Mouse (Mus musculus) hindbrain, embryonic 10.5 days (tissue): ENCODE measurements around the gene Gm1123. TPM values are rescaled to one million over a fixed set of nuclear protein-coding genes. Genes with fewer than 3 reads are reported as not detected.
A peak's percentile ranks its signal among the peaks of the same experiment; 100 is the strongest.

Experiments
- DNase-seq: peaks from one replicate; pipeline ENCODE4 v3.0.0-alpha.2; 2017; ENCODE audit warnings: low spot score
- H3K27ac ChIP-seq: fragments of 300-500 bp; sonication (generic); 2 replicates; pipeline ENCODE4 v1.5.1; 2016; ENCODE audit warnings: mild to moderate bottlenecking, moderate library complexity
- H3K27me3 ChIP-seq: fragments of 300-500 bp; sonication (generic); 2 replicates; pipeline ENCODE4 v1.6.1; 2016; ENCODE audit warnings: mild to moderate bottlenecking; ENCODE audit not compliant: poor library complexity, insufficient read depth, severe bottlenecking
- H3K36me3 ChIP-seq: fragments of 300-500 bp; sonication (generic); 2 replicates; pipeline ENCODE4 v1.6.1; 2016; ENCODE audit warnings: mild to moderate bottlenecking, moderate library complexity
- H3K4me1 ChIP-seq: fragments of 300-500 bp; sonication (generic); replicated peaks from 2 replicates; pipeline ENCODE4 v1.6.1; 2016; ENCODE audit warnings: mild to moderate bottlenecking
- H3K4me3 ChIP-seq: fragments of 300-500 bp; sonication (generic); 2 replicates; pipeline ENCODE4 v1.5.1; 2016; ENCODE audit warnings: mild to moderate bottlenecking, moderate library complexity
- H3K9me3 ChIP-seq: fragments of 300-500 bp; sonication (generic); 2 replicates; pipeline ENCODE4 v1.6.1; 2016; ENCODE audit warnings: mild to moderate bottlenecking, moderate library complexity
- WGBS: fragments of 180-500 bp; shearing (Covaris S2); methylation state at CpG from one replicate; pipeline ENCODE4 v1.1.7; 2016; 5-methylcytosine and 5-hydroxymethylcytosine counted together
- polyA plus RNA-seq: library from polyadenylated mRNA; unstranded; fragments of >200 nt; fragmentation: Nextera tagmentation; extraction: Ambion mirVana; gene quantifications from 2 replicates; pipeline ENCODE4 v1.2.1, GENCODE M21; 2016

Gene Gm1123
- polyA plus RNA-seq, 1 experiment from 2014 or later, result not detected

- Histone ChIP-seq H3K4me3 (peak overlapping the region; percentile 29), H3K27ac (peak overlapping the region; percentile 70; the same call in 1 of the 2 replicates), H3K4me1 (peaks cover 48% of the 10 kb centered on the region), H3K36me3 (no peaks in the 10 kb centered on the region), H3K9me3 (no peaks in the 10 kb centered on the region), H3K27me3 (peaks cover 100% of the 10 kb centered on the region)
- WGBS, result under 1% methylated on average over 20 of the region's 20 CpGs
- DNase-seq, result peak; percentile 62
These were observed 72.9 kb downstream of the Gm1123 start for GRCm38 (mm10) chr9:98962478-98963142.

DNA sequence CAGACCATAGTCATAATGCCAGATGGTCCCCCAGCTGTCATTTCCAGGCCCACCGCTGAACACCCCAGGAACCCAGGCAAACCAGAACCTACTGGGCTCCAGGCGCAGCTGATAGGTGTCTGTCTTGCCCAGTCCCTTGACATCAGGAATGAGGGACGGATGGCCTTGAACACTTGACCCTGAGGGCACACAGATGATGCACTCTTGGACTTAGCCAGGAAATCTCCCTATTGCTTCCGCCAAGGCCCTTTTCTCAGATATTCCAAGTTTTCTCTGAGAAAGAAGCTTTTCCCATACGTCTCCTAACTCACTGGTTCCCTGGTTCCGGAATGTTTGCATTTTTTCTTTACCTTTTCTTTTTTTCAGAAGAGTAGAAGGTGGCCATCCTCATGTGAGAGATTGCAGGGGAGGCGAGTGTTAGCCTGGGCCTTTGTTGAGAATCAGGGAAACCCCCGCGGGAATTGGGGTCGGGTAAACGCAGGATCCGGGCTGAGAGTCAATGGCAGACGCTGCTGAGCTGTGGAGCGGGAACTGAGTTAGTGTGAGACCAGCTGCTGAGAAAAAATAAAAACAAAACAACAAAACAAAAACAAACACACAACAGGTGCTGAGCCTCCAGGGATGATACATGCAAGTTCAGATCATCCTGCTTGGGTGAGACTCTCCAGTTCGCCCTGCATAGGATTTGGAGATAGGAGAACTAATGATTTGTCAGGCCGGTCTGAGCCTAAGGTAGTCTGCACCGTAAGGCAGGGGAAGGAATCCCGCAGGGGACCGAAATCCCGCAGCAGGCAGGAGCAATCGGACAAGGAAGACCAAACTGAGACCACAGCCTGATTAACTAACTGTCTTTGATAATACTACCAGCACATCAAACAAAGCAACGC is 73.7 kb downstream of the Gm1123 start:
- peak overlapping the region; percentile 29; the same call in 1 of the 2 replicates for H3K4me3 ChIP-seq
- H3K27me3 ChIP-seq, result peaks cover 100% of the 10 kb centered on the region
- no peaks in the 10 kb centered on the region for H3K36me3 ChIP-seq
- peak overlapping the region; percentile 35; the same call in 1 of the 2 replicates for H3K27ac ChIP-seq
- peak; percentile 38 for DNase-seq
- no peaks in the 10 kb centered on the region for H3K9me3 ChIP-seq
- H3K4me1 ChIP-seq, result peaks cover 53% of the 10 kb centered on the region
- 5% methylated on average over 22 of the region's 22 CpGs for WGBS

DNA sequence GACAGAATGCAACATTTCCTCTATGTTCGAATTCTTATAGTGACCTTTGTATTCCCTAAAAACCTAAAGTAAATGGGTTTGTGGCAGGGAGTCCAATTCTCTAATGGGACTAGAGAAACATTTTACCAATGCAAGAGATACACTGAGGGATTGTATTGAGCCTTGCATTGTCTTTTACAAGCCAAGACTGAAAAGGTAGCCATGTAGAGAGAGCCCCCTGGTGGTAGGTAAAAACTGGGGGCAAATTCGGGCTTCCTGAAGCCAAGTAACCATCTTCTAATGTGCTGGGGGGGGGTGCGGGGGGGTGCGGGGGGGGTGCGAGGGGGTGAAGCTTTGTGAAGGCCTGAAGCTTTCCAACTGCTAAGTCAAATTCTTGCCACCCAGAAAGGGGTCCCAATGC is 75.2 kb downstream of the Gm1123 start:
- Histone ChIP-seq H3K27ac (no peak overlapping the region), H3K27me3 (peaks cover 100% of the 10 kb centered on the region), H3K4me3 (no peak overlapping the region), H3K4me1 (peaks cover 63% of the 10 kb centered on the region), H3K9me3 (no peaks in the 10 kb centered on the region), H3K36me3 (no peaks in the 10 kb centered on the region)
- 18% methylated on average over 5 of the region's 5 CpGs for WGBS
- DNase-seq, result no peak

- no peaks in the 10 kb centered on the region for H3K36me3 ChIP-seq
- 27% methylated on average over 3 of the region's 3 CpGs for WGBS
These were observed 75.7 kb downstream of the Gm1123 start for GRCm38 (mm10) chr9:98959851-98960250.

GRCm38 (mm10) chr9:98958628-98959027 is 76.9 kb downstream of the Gm1123 start:
- H3K4me3 ChIP-seq, result peak overlapping the region; percentile 57
- no peaks in the 10 kb centered on the region for H3K36me3 ChIP-seq
- H3K27ac ChIP-seq, result no peak overlapping the region
- no peak for DNase-seq
- H3K9me3 ChIP-seq, result no peaks in the 10 kb centered on the region
- 5% methylated on average over 6 of the region's 6 CpGs for WGBS
- H3K4me1 ChIP-seq, result peaks cover 59% of the 10 kb centered on the region
- H3K27me3 ChIP-seq, result peaks cover 100% of the 10 kb centered on the region

More at GRCm38 (mm10) chr9:98959851-98960250, 75.7 kb downstream of the Gm1123 start:
- Histone ChIP-seq H3K9me3 (no peaks in the 10 kb centered on the region), H3K4me3 (peak overlapping the region; percentile 57; the same call in 1 of the 2 replicates), H3K4me1 (peaks cover 63% of the 10 kb centered on the region), H3K27ac (no peak overlapping the region), H3K27me3 (peaks cover 100% of the 10 kb centered on the region)
- no peak for DNase-seq

GRCm38 (mm10) chr9:98957751-98958351 is 77.7 kb downstream of the Gm1123 start:
- peaks cover 53% of the 10 kb centered on the region for H3K4me1 ChIP-seq
- H3K9me3 ChIP-seq, result no peaks in the 10 kb centered on the region
- peak; percentile 53 for DNase-seq
- H3K4me3 ChIP-seq, result peak overlapping the region; percentile 57
- H3K27ac ChIP-seq, result no peak overlapping the region
- no peaks in the 10 kb centered on the region for H3K36me3 ChIP-seq
- WGBS, result under 1% methylated on average over 23 of the region's 23 CpGs
- H3K27me3 ChIP-seq, result peaks cover 100% of the 10 kb centered on the region

Other genes starting within 250 kb of the Gm1123 start
- gene Prr23a1, start 193.2 kb downstream of the Gm1123 start, polyA plus RNA-seq, result 0.31 TPM in 1 of 2 replicates, not detected in the other
- gene Prr23a2, start 179.2 kb downstream of the Gm1123 start, polyA plus RNA-seq, result not detected in 2 replicates
- 0.29 TPM in 1 of 2 replicates, not detected in the other for gene Prr23a3, start 170.9 kb downstream of the Gm1123 start, polyA plus RNA-seq
- gene 7420426K07Rik, start 132.6 kb downstream of the Gm1123 start, polyA plus RNA-seq, result not detected in 2 replicates
- 2.4 and 3.1 TPM in 2 replicates for gene Foxl2, start 80.4 kb downstream of the Gm1123 start, polyA plus RNA-seq
- gene Faim, start 49.3 kb downstream of the Gm1123 start, polyA plus RNA-seq, result 73.7 and 77.8 TPM in 2 replicates
- 1.6 and 2.8 TPM in 2 replicates for gene Pik3cb, start 104.9 kb upstream of the Gm1123 start, polyA plus RNA-seq
- gene Faiml, start 201.5 kb upstream of the Gm1123 start, polyA plus RNA-seq, result not detected in 2 replicates
- 34.4 and 37.2 TPM in 2 replicates for gene Cep70, start 207.7 kb upstream of the Gm1123 start, polyA plus RNA-seq